Mouse (Mus musculus) stomach, embryonic 16.5 days (tissue): ENCODE data around the gene Cox6b2. TPM values are rescaled to one million over a fixed set of nuclear protein-coding genes. Genes with fewer than 3 reads are reported as not detected.

ENCODE experiments used
- ATAC-seq: fragments of 200-750 bp; cut with Nextera tagmentation; 2 replicates; pipeline ENCODE4 v1.8.0; 2017; ENCODE audit warnings: moderate number of reproducible peaks, moderate TSS enrichment; ENCODE audit not compliant: insufficient read depth, low FRiP score
- H3K27ac ChIP-seq: fragments of 300-500 bp; sonication (generic); 2 replicates; pipeline ENCODE4 v1.5.1; 2014; ENCODE audit warnings: low read length
- H3K27me3 ChIP-seq: fragments of 300-500 bp; sonication (generic); 2 replicates; pipeline ENCODE4 v1.6.1; 2014; ENCODE audit warnings: low read length, control low read depth, mixed read lengths; ENCODE audit not compliant: control insufficient read depth, insufficient read depth
- H3K36me3 ChIP-seq: fragments of 300-500 bp; sonication (generic); 2 replicates; pipeline ENCODE4 v1.6.1; 2014; ENCODE audit warnings: low read length; ENCODE audit not compliant: control insufficient read depth, insufficient read depth
- H3K4me1 ChIP-seq: fragments of 300-500 bp; sonication (generic); 2 replicates; pipeline ENCODE4 v1.6.1; 2014; ENCODE audit warnings: low read length, control low read depth, mixed read lengths; ENCODE audit not compliant: control insufficient read depth, insufficient read depth
- H3K4me2 ChIP-seq: fragments of 300-500 bp; sonication (generic); 2 replicates; pipeline ENCODE4 v1.6.1; 2014; ENCODE audit warnings: low read depth, low read length, mixed read lengths
- H3K4me3 ChIP-seq: fragments of 300-500 bp; sonication (generic); replicated peaks from 2 replicates; pipeline ENCODE4 v1.5.1; 2014; ENCODE audit warnings: mild to moderate bottlenecking, low read length
- H3K9ac ChIP-seq: fragments of 300-500 bp; sonication (generic); 2 replicates; pipeline ENCODE4 v1.6.1; 2014; ENCODE audit warnings: low read length
- H3K9me3 ChIP-seq: fragments of 300-500 bp; sonication (generic); replicated peaks from 2 replicates; pipeline ENCODE4 v1.6.1; 2016; ENCODE audit warnings: low read length, control low read depth; ENCODE audit not compliant: control insufficient read depth
- WGBS: fragments of 180-500 bp; shearing (Covaris S2); extraction: QIAGEN DNeasy Blood & Tissue Kit; methylation state at CpG from one replicate; pipeline ENCODE4 v1.1.7; 2014; 5-methylcytosine and 5-hydroxymethylcytosine counted together
- polyA plus RNA-seq: library from polyadenylated mRNA; unstranded; fragments of >200 nt; fragmentation: Nextera tagmentation; extraction: Ambion mirVana; gene quantifications from 2 replicates; pipeline ENCODE4 v1.2.1, GENCODE M21; 2015

The Cox6b2 gene
- polyA plus RNA-seq, 1 experiment from 2014 or later, result 70.0 TPM

DNA sequence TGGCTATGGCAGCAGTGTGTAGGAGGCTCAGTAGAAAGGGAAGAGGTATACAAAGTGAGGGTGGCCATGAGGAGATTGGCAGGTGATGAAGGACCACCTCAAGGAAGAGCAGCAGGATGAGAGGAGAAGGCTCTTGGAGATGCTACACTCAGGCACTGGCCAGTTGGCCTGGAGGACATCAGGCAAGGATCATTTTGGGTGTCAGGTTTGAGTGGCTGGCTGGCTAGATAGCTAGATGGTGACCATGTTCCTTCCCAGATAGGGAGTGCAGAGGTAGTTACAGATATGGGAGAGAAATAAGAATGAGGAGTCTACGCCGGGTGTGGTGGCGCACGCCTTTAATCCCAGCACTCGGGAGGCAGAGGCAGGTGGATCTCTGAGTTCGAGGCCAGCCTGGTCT lies 8.0 kb downstream of the Cox6b2 start:
- no peak overlapping the region for H3K4me3 ChIP-seq
- H3K36me3 ChIP-seq, result peaks cover 10% of the 10 kb centered on the region; the same call in 1 of the 2 replicates
- ATAC-seq, result no peak
- no peaks in the 10 kb centered on the region for H3K27me3 ChIP-seq
- no peak overlapping the region for H3K4me2 ChIP-seq
- over 99% methylated on average over 5 of the region's 6 CpGs for WGBS
- no peaks in the 10 kb centered on the region for H3K9me3 ChIP-seq
- H3K9ac ChIP-seq, result no peak overlapping the region
- H3K4me1 ChIP-seq, result peaks cover 26% of the 10 kb centered on the region
- H3K27ac ChIP-seq, result no peak overlapping the region

DNA sequence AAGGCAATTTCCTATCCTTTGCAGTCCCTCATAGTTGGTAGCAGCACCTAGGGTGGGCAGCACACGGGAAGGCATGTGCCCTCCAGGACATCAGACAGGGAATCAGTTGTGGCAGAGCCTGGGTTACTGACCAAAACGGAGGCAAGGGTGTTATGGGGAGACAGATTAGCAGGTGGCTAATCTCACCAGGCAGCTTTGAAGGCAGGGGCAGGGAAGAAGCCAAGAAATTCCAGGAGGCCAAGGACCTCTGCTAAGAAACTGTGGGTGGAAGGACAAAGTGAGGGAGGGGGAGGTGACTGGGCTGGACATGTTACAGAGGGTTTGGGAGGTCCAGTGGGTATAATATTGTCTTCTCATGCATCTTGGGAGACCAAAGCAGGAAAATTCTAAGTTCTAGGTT lies 9.5 kb downstream of the Cox6b2 start:
- Histone ChIP-seq H3K4me3 (no peak overlapping the region), H3K36me3 (peaks cover 10% of the 10 kb centered on the region; the same call in 1 of the 2 replicates), H3K27ac (no peak overlapping the region), H3K9ac (no peak overlapping the region), H3K4me1 (peaks cover 32% of the 10 kb centered on the region), H3K4me2 (no peak overlapping the region), H3K9me3 (no peaks in the 10 kb centered on the region), H3K27me3 (no peaks in the 10 kb centered on the region)
- WGBS, result 52% methylated on average over 2 of the region's 2 CpGs
- no peak for ATAC-seq

DNA sequence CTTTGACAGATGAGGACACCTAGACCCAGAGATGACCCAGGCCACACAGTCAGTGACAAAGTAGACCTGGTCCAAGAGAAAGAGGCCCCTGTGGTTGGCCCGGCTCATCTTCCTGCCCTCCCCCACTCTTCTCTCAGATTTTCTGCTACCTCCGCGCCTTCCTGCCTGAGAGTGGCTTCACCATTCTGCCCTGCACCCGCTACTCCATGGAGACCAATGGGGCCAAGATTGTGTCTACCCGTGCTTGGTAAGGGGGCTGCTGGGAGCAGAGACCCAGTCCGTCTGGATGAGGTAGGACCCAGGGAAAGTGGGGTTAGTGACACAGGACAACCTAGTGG lies 10.4 kb downstream of the Cox6b2 start:
- no peak overlapping the region for H3K4me2 ChIP-seq
- WGBS, result 78% methylated on average over 6 of the region's 6 CpGs
- peaks cover 29% of the 10 kb centered on the region for H3K4me1 ChIP-seq
- H3K9me3 ChIP-seq, result no peaks in the 10 kb centered on the region
- H3K4me3 ChIP-seq, result no peak overlapping the region
- no peak for ATAC-seq
- H3K9ac ChIP-seq, result no peak overlapping the region; the same call in 1 of the 2 replicates
- no peaks in the 10 kb centered on the region for H3K27me3 ChIP-seq
- H3K27ac ChIP-seq, result no peak overlapping the region
- peaks cover 10% of the 10 kb centered on the region; the same call in 1 of the 2 replicates for H3K36me3 ChIP-seq

DNA sequence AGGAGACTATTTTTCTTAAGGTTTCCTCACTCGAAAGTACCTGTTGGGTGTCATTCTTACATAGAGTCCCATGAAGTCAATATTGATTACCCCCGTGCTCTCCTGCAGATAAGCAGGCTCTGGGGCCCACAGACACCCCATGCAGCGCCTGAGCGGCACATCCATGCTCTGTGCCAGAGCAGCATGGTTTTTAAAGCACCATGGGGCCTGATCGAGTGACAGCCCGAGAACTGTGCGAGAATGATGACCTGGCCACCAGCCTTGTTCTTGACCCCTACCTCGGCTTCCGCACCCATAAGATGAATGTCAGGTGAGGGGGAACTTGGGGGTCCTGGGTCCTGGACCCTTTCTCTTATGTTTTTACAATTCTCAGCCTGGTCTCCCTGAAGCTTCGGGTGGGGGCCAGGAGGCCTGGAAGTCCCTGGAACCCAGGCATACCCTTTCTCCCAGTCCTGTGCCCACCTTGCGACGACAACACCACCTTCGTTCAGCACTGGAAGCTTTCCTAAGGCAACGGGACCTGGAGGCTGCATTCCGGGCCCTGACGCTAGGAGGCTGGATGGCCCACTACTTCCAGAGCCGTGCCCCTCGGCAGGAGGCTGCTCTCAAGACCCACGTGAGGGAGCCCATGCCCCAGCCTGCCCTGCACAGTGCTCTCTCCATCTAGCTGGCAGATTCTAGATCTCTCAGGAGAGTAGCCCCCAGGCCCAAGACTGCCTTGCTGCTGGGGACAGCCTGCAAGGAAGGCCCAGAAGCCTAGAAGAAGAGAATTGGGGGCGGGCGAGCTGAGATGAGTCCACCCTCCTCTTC lies 11.0 kb downstream of the Cox6b2 start:
- Histone ChIP-seq H3K4me3 (peak overlapping the region; percentile 69), H3K36me3 (peaks cover 10% of the 10 kb centered on the region; the same call in 1 of the 2 replicates), H3K9me3 (no peaks in the 10 kb centered on the region), H3K27me3 (no peaks in the 10 kb centered on the region), H3K27ac (no peak overlapping the region; the same call in 1 of the 2 replicates), H3K4me2 (peak overlapping the region; percentile 86), H3K4me1 (peaks cover 29% of the 10 kb centered on the region), H3K9ac (peak overlapping the region; percentile 90; the same call in 1 of the 2 replicates)
- WGBS, result 70% methylated on average over 21 of the region's 21 CpGs
- no peak for ATAC-seq

DNA sequence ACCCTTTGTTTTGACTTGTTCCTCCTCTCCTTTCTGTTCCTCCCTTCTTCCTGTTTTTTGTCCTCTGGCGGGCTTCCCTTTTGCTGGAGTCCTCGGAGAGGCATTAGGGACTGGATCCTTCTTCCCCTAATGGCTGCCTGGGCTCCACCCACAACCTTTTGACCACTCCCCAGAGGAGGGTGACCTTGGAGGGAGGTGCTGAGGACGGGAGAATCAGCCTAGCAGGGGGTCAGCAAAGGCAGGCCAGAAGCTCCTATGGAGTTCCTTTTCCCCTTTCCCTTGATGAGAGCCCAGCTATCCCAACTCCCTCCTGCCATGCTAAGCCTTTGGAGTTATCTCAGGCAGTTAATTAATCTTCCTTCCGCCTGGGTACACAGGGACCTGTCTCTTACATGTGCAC lies 11.7 kb downstream of the Cox6b2 start:
- 3% methylated on average over 4 of the region's 4 CpGs for WGBS
- Histone ChIP-seq H3K27ac (peak overlapping the region; percentile 89), H3K4me1 (peaks cover 29% of the 10 kb centered on the region), H3K36me3 (peaks cover 4% of the 10 kb centered on the region; the same call in 1 of the 2 replicates), H3K27me3 (no peaks in the 10 kb centered on the region), H3K4me3 (peak overlapping the region; percentile 69), H3K4me2 (peak overlapping the region; percentile 86), H3K9ac (peak overlapping the region; percentile 90), H3K9me3 (no peaks in the 10 kb centered on the region)
- no peak for ATAC-seq

DNA sequence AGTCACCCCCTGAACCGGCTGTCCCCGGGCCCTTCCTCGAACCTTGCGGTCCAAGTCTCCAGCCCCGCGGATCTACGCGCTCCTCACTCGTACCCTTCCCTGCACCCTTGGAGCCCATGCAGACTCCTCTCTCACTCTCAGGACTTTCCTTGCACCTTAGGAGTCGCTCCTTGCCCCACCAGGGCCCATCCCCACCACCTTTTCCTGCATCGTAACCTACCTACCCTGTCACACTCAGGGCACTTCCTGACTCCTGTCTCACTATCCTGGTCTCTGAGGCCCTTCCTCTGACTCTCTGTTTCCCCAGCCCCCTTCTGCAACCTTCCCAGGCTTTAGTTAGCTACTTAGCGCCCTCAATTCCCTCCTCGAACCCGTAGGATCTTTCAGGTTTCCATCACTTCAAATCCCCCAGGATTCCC lies 12.6 kb downstream of the Cox6b2 start:
- H3K4me3 ChIP-seq, result peak overlapping the region; percentile 69
- peak overlapping the region; percentile 90 for H3K9ac ChIP-seq
- no peaks in the 10 kb centered on the region for H3K9me3 ChIP-seq
- ATAC-seq, result peak; percentile 7; the same call in 1 of the 2 replicates
- WGBS, result 0% methylated on average over 14 of the region's 14 CpGs
- H3K27ac ChIP-seq, result peak overlapping the region; percentile 89
- H3K4me1 ChIP-seq, result peaks cover 29% of the 10 kb centered on the region
- no peaks in the 10 kb centered on the region for H3K36me3 ChIP-seq
- peak overlapping the region; percentile 86 for H3K4me2 ChIP-seq
- no peaks in the 10 kb centered on the region for H3K27me3 ChIP-seq

DNA sequence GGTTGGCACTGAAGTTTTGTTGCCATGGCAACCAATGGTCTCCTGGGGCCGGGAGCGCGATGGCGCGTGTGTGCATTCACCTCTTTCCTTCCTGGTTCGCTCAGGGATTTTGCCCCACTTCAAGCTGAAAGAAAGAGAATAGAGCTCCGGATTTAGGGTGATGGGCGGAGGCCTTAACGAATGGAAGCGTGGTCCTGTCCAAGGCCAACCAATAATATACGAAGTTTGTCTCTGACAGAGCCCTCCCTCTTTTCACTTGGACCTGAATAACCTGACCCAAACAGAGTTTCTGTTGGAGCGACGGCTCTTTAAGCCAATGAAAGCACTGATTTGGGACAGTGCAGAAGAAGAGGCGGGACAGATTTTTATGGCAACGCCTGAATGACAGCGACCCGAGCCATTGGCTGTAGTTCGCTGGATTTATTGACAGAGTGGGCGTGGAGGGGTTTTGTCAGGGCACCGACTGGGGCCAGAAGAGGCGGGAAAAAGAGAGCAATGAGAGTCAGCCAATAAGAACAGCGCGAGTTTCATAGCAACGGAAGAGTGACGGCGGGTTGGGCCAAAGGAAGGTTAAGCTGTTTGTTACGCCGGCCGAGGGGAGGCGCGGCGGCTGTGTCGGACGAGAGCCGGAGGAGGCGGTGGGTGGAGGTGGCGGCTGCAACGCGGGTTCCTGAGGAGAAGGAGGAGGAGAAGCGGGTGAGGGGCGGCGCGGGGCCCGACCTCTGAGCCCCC lies 13.2 kb downstream of the Cox6b2 start, which contains the start of gene Kmt5c:
Gene Kmt5c (plus strand): TSS at position 572 of the 732 bp plus-strand sequence.
- H3K9me3 ChIP-seq, result no peaks in the 10 kb centered on the region
- peak; percentile 96 for ATAC-seq
- peak within 1 kb of the TSS; percentile 69 for H3K4me3 ChIP-seq
- under 1% methylated on average over 44 of the region's 44 CpGs for WGBS
- peak within 1 kb of the TSS; percentile 86 for H3K4me2 ChIP-seq
- H3K36me3 ChIP-seq, result no peaks in the 10 kb centered on the region
- peaks cover 29% of the 10 kb centered on the region for H3K4me1 ChIP-seq
- H3K9ac ChIP-seq, result peak within 1 kb of the TSS; percentile 90
- H3K27ac ChIP-seq, result peak within 1 kb of the TSS; percentile 89
- H3K27me3 ChIP-seq, result no peaks in the 10 kb centered on the region

DNA sequence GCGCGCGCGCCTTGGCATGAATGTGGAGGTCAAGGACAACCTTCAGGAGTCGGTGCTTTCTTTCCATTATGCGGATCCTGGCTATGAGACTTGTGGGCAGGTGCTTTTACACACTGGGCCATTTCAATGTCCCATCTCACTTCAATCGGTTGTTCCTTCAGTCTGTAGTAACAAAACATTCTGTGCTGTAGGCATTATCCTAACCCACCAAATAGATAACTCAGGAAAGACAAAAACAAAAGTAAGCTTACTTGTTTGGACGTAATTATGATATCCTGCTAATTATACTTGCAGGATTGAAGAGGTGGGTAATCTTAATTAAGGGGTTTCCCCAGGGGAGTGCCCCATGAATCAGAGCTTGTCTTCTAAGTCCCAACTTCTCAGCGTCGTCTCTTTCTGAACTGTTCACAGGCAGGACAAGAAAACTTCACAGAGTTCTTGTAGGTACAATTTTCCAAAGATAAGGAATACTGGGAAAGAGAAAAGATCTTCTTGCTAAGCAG lies 13.8 kb downstream of the Cox6b2 start:
- peak overlapping the region; percentile 46 for H3K4me3 ChIP-seq
- peak overlapping the region; percentile 66 for H3K27ac ChIP-seq
- H3K4me1 ChIP-seq, result peaks cover 29% of the 10 kb centered on the region
- H3K27me3 ChIP-seq, result no peaks in the 10 kb centered on the region
- H3K9me3 ChIP-seq, result no peaks in the 10 kb centered on the region
- H3K4me2 ChIP-seq, result peak overlapping the region; percentile 55
- peak overlapping the region; percentile 50 for H3K9ac ChIP-seq
- 45% methylated on average over 10 of the region's 10 CpGs for WGBS
- no peaks in the 10 kb centered on the region for H3K36me3 ChIP-seq
- ATAC-seq, result no peak

DNA sequence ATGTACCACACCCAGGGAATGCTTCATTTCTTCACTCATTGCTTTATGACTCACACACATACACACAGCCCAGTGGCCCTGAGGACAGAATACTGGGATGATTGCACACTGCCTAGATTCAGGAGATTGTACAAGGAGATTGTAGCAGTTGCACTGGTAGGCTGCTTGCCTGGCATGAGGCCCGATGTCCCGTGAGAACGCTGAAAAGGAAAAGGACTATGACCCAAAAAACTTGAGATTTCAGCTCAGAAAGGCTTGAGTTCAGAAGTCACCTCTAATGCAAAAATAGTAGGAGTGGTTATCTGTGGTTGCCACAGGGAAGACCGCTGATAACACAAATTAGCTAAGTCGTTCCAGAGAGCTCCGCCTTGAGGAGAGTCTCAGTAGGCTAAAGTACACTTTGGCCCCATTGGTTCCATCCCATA lies 19.9 kb downstream of the Cox6b2 start:
- no peaks in the 10 kb centered on the region for H3K27me3 ChIP-seq
- 54% methylated on average over 6 of the region's 6 CpGs for WGBS
- H3K4me2 ChIP-seq, result no peak overlapping the region
- ATAC-seq, result peak; percentile 69
- no peaks in the 10 kb centered on the region for H3K36me3 ChIP-seq
- H3K9ac ChIP-seq, result no peak overlapping the region
- no peaks in the 10 kb centered on the region for H3K4me1 ChIP-seq
- no peaks in the 10 kb centered on the region for H3K9me3 ChIP-seq
- H3K27ac ChIP-seq, result no peak overlapping the region
- no peak overlapping the region for H3K4me3 ChIP-seq
